Mouse (Mus musculus): ENCODE measurements around the gene Rasal1. TPM values are rescaled to one million over a fixed set of nuclear protein-coding genes. Genes with fewer than 3 reads are reported as not detected.

Rasal1 gene
- polyA plus RNA-seq, 1 experiment: 14.9 TPM

GRCm38 (mm10) chr5:120668761-120669160, 20.1 kb downstream of the Rasal1 start:
- Histone ChIP-seq H3K4me3 (ENCODE audit: extremely low read depth, insufficient read depth, insufficient read length) (no peak overlapping the region), H3K27ac (ENCODE audit: insufficient read depth, low read length) (peak overlapping the region; percentile 53; the same call in 1 of the 2 replicates), H3K36me3 (ENCODE audit: control insufficient read depth, insufficient read depth, low read length) (no peaks in the 10 kb centered on the region), H3K4me1 (ENCODE audit: control insufficient read depth, insufficient read depth, insufficient read length) (peaks cover 13% of the 10 kb centered on the region; the same call in 1 of the 2 replicates), H3K27me3 (ENCODE audit: control insufficient read depth, insufficient read depth, low read length) (no peaks in the 10 kb centered on the region)
- WGBS: 63% methylated on average over 7 of the region's 7 CpGs
- no peak for DNase-seq (ENCODE audit: low read depth in 1 of 2, low spot score in 2 of 2)
- no peak for TF ChIP-seq CTCF (IDR thresholded peaks at IDR 0.05; ENCODE audit: extremely low read depth, insufficient read depth, insufficient read length, insufficient replicate concordance)
- TF ChIP-seq POLR2A (IDR thresholded peaks at IDR 0.05; ENCODE audit: low read depth, low read length): no peak

GRCm38 (mm10) chr5:120670132-120670531, 21.5 kb downstream of the Rasal1 start:
- WGBS: 53% methylated on average over 7 of the region's 7 CpGs
- TF ChIP-seq POLR2A (IDR thresholded peaks at IDR 0.05; ENCODE audit: low read depth, low read length): no peak
- Histone ChIP-seq H3K4me1 (ENCODE audit: control insufficient read depth, insufficient read depth, insufficient read length) (peaks cover 21% of the 10 kb centered on the region; the same call in 1 of the 2 replicates), H3K27ac (ENCODE audit: insufficient read depth, low read length) (peak overlapping the region; percentile 53), H3K27me3 (ENCODE audit: control insufficient read depth, insufficient read depth, low read length) (no peaks in the 10 kb centered on the region), H3K36me3 (ENCODE audit: control insufficient read depth, insufficient read depth, low read length) (no peaks in the 10 kb centered on the region), H3K4me3 (ENCODE audit: extremely low read depth, insufficient read depth, insufficient read length) (no peak overlapping the region)
- no peak for DNase-seq (ENCODE audit: low read depth in 1 of 2, low spot score in 2 of 2)

- Histone ChIP-seq H3K4me3 (ENCODE audit: extremely low read depth, insufficient read depth, insufficient read length) (no peak overlapping the region), H3K36me3 (ENCODE audit: control insufficient read depth, insufficient read depth, low read length) (no peaks in the 10 kb centered on the region), H3K4me1 (ENCODE audit: control insufficient read depth, insufficient read depth, insufficient read length) (peaks cover 21% of the 10 kb centered on the region; the same call in 1 of the 2 replicates), H3K27ac (ENCODE audit: insufficient read depth, low read length) (no peak overlapping the region), H3K27me3 (ENCODE audit: control insufficient read depth, insufficient read depth, low read length) (no peaks in the 10 kb centered on the region)
- DNase-seq (ENCODE audit: low read depth in 1 of 2, low spot score in 2 of 2): no peak
- TF ChIP-seq POLR2A (IDR thresholded peaks at IDR 0.05; ENCODE audit: low read depth, low read length) (no peak), CTCF (IDR thresholded peaks at IDR 0.05; ENCODE audit: extremely low read depth, insufficient read depth, insufficient read length, insufficient replicate concordance) (no peak)
- WGBS: 80% methylated on average over 3 of the region's 3 CpGs
These were observed 23.3 kb downstream of the Rasal1 start for GRCm38 (mm10) chr5:120671865-120672264.

- Histone ChIP-seq H3K36me3 (ENCODE audit: control insufficient read depth, insufficient read depth, low read length) (no peaks in the 10 kb centered on the region), H3K27me3 (ENCODE audit: control insufficient read depth, insufficient read depth, low read length) (no peaks in the 10 kb centered on the region), H3K4me1 (ENCODE audit: control insufficient read depth, insufficient read depth, insufficient read length) (peaks cover 17% of the 10 kb centered on the region; the same call in 1 of the 2 replicates), H3K4me3 (ENCODE audit: extremely low read depth, insufficient read depth, insufficient read length) (no peak overlapping the region), H3K27ac (ENCODE audit: insufficient read depth, low read length) (no peak overlapping the region)
- peak; percentile 61 to 77 for DNase-seq (ENCODE audit: low read depth in 1 of 2, low spot score in 2 of 2)
- WGBS: 9% methylated on average over 12 of the region's 12 CpGs
- TF ChIP-seq CTCF (IDR thresholded peaks at IDR 0.05; ENCODE audit: extremely low read depth, insufficient read depth, insufficient read length, insufficient replicate concordance) (peak; percentile 97), POLR2A (IDR thresholded peaks at IDR 0.05; ENCODE audit: low read depth, low read length) (no peak)
These were observed 25.0 kb downstream of the Rasal1 start for GRCm38 (mm10) chr5:120673626-120674025.

DNA sequence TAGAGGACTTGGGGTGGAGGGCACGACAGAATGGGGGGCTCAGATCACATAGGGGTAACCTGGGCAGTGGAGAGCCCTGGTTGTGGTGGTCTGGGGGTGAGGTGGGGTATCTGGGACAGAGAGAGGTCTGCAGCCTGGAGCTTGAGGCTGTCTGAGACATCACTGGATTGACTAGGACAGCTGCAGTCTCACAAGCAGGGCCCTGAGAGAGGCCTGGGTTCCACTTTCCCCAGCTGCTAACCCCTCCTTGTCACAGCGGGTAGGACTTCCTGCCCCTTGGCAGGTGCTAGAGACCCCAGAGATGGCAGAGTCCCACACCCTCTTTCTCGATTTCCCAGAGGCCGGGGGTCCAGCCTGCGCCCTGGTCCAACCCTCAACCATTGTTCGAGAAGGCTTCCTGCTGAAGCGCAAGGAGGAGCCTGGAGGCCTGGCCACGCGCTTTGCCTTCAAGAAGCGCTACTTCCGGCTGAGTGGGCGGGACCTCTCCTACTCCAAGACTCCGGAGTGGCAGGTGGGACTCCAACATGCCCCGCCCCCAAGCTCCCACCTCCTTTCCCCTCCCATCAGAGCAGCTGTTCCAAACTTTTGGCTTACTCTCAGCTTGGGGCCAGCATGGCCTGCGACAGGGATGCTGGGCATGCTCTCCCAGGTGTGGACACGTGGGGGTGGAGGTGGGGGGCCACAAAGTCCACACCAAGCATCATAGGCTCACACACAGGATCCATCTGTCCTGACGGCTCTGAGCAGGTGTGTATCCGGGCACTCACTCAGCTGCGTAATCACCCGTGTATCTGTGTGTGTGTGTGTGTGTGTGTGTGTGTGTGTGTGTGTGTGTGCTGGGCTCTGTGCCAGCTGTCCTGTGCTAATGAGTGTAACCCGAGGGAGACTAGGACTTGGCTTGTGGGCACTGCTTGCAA, 25.9 kb downstream of the Rasal1 start:
- no peak overlapping the region for H3K4me3 ChIP-seq (ENCODE audit: extremely low read depth, insufficient read depth, insufficient read length)
- no peaks in the 10 kb centered on the region for H3K36me3 ChIP-seq (ENCODE audit: control insufficient read depth, insufficient read depth, low read length)
- peaks cover 17% of the 10 kb centered on the region; the same call in 1 of the 2 replicates for H3K4me1 ChIP-seq (ENCODE audit: control insufficient read depth, insufficient read depth, insufficient read length)
- no peak for TF ChIP-seq POLR2A (IDR thresholded peaks at IDR 0.05; ENCODE audit: low read depth, low read length)
- TF ChIP-seq CTCF (IDR thresholded peaks at IDR 0.05; ENCODE audit: extremely low read depth, insufficient read depth, insufficient read length, insufficient replicate concordance): no peak
- no peak for DNase-seq (ENCODE audit: low read depth in 1 of 2, low spot score in 2 of 2)
- no peak overlapping the region for H3K27ac ChIP-seq (ENCODE audit: insufficient read depth, low read length)
- H3K27me3 ChIP-seq (ENCODE audit: control insufficient read depth, insufficient read depth, low read length): no peaks in the 10 kb centered on the region
- WGBS: 39% methylated on average over 21 of the region's 21 CpGs

DNA sequence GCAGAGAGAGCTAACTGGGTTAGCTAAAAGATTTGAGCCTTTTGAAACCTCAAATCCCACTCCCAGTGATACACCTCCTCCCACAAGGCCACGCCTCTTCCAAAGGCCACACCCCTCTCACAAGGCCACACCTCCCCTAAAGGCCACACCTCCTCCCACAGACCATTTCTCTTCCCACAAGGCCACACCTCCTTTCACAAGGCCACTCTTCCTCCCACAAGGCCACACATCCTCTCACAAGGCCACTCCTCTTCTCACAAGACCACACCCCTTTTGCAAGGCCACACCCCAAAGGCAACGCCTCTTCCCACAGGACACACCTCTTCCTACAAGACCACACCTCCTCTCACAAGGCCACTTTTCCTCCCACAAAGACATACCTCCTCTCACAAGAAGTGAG, 28.9 kb downstream of the Rasal1 start:
- Histone ChIP-seq H3K4me1 (ENCODE audit: control insufficient read depth, insufficient read depth, insufficient read length) (peaks cover 14% of the 10 kb centered on the region; the same call in 1 of the 2 replicates), H3K4me3 (ENCODE audit: extremely low read depth, insufficient read depth, insufficient read length) (no peak overlapping the region), H3K27me3 (ENCODE audit: control insufficient read depth, insufficient read depth, low read length) (no peaks in the 10 kb centered on the region), H3K27ac (ENCODE audit: insufficient read depth, low read length) (no peak overlapping the region), H3K36me3 (ENCODE audit: control insufficient read depth, insufficient read depth, low read length) (peaks cover 8% of the 10 kb centered on the region)
- peak; percentile 53 to 60 for DNase-seq (ENCODE audit: low read depth in 1 of 2, low spot score in 2 of 2)
- TF ChIP-seq CTCF (IDR thresholded peaks at IDR 0.05; ENCODE audit: extremely low read depth, insufficient read depth, insufficient read length, insufficient replicate concordance): no peak
- TF ChIP-seq POLR2A (IDR thresholded peaks at IDR 0.05; ENCODE audit: low read depth, low read length): no peak
- WGBS: 62% methylated on average over 2 of the region's 2 CpGs

All from spleen, adult 2 months (tissue).